Mouse (Mus musculus) limb, embryonic 14.5 days (tissue): Measurements from ENCODE around the gene Fbxw18. TPM values are rescaled to one million over a fixed set of nuclear protein-coding genes. Genes with fewer than 3 reads are reported as not detected.
"Not testable (repeated sequence)": the region's sequence is repeated elsewhere in the genome, so short reads cannot be mapped to it uniquely, and the experiment has no call there.

ENCODE experiments used
- ATAC-seq: fragments of 200-750 bp; cut with Nextera tagmentation; 2 replicates; pipeline ENCODE4 v1.8.0; 2017; ENCODE audit warnings: low read depth, moderate number of reproducible peaks, moderate TSS enrichment; ENCODE audit not compliant: low FRiP score
- DNase-seq: peaks from one replicate; pipeline ENCODE4 v3.0.0-alpha.2; 2015; ENCODE audit warnings: low spot score
- H3K27ac ChIP-seq: fragments of 300-500 bp; sonication (generic); replicated peaks from 2 replicates; pipeline ENCODE4 v1.5.1; 2014; ENCODE audit warnings: low read depth, mild to moderate bottlenecking, low read length, moderate library complexity, mixed read lengths
- H3K27me3 ChIP-seq: fragments of 300-500 bp; sonication (generic); 2 replicates; pipeline ENCODE4 v1.6.1; 2014; ENCODE audit warnings: low read length, mixed read lengths; ENCODE audit not compliant: control insufficient read depth, insufficient read depth
- H3K36me3 ChIP-seq: fragments of 300-500 bp; sonication (generic); 2 replicates; pipeline ENCODE4 v1.6.1; 2014; ENCODE audit warnings: mild to moderate bottlenecking, low read length, moderate library complexity, mixed read lengths; ENCODE audit not compliant: control insufficient read depth, insufficient read depth
- H3K4me1 ChIP-seq: fragments of 300-500 bp; sonication (generic); 2 replicates; pipeline ENCODE4 v1.6.1; 2014; ENCODE audit warnings: antibody characterized with exemption, low read length, mixed read lengths; ENCODE audit not compliant: control insufficient read depth, insufficient read depth
- H3K4me2 ChIP-seq: fragments of 300-500 bp; sonication (generic); replicated peaks from 2 replicates; pipeline ENCODE4 v1.6.1; 2014; ENCODE audit warnings: low read depth, mild to moderate bottlenecking, low read length, moderate library complexity; ENCODE audit not compliant: severe bottlenecking
- H3K4me3 ChIP-seq: fragments of 300-500 bp; sonication (generic); replicated peaks from 2 replicates; pipeline ENCODE4 v1.5.1; 2014; ENCODE audit warnings: low read length
- H3K9ac ChIP-seq: fragments of 300-500 bp; sonication (generic); 2 replicates; pipeline ENCODE4 v1.6.1; 2014; ENCODE audit warnings: mild to moderate bottlenecking, low read depth, low read length, moderate library complexity; ENCODE audit not compliant: severe bottlenecking
- H3K9me3 ChIP-seq: fragments of 300-500 bp; sonication (generic); 2 replicates; pipeline ENCODE4 v1.6.1; 2016; ENCODE audit warnings: low read length; ENCODE audit not compliant: control insufficient read depth
- POLR2A ChIP-seq: fragments of 200-500 bp; IDR thresholded peaks from 2 replicates; pipeline ENCODE4 v1.8.0; 2012; ENCODE audit warnings: inconsistent platforms, mild to moderate bottlenecking, moderate library complexity, borderline replicate concordance; ENCODE audit not compliant: insufficient read depth, insufficient read length; ENCODE audit errors: extremely low read depth
- WGBS: fragments of 180-500 bp; shearing (Covaris S2); extraction: QIAGEN DNeasy Blood & Tissue Kit; methylation state at CpG from one replicate; pipeline ENCODE4 v1.1.7; 2014; 5-methylcytosine and 5-hydroxymethylcytosine counted together
- polyA plus RNA-seq, 2 experiments: library from polyadenylated mRNA; depleted of rRNA in 1 of 2; stranded (reverse) in 1 of 2; unstranded in 1 of 2; fragments of >200 nt; fragmentation: Nextera tagmentation in 1 of 2; extraction: Ambion mirVana in 1 of 2; gene quantifications; 2 replicates each; pipeline versions ENCODE4 v1.2.1 to v1.2.3; 2012 to 2014

Gene Fbxw18
- polyA plus RNA-seq (2012; rRNA removed) (0.04 TPM in 1 of 2 replicates, not detected in the other), polyA plus RNA-seq (2014; fragmentation: Nextera tagmentation; extraction: Ambion mirVana) (0.12 TPM in 1 of 2 replicates, not detected in the other)

DNA sequence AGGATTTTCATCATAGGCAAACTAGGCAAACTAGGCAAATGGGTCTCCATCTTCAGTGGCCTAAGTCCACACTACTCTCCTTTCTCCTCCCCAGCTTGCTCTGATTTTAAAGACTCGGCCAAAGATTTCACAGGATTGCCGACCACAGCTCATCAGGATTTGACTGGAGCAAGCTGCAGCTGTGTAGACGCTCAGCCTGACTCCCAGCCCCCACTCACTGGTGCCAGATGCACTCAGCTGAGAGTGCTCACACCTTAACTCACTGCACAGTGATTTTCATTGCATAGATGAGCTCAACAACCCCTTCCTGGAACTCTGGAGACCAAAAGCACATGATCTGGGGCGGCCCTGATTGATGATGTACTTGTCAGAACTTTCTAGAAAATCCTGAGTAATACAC lies at the start of gene Fbxw18:
TSS of gene Fbxw18 (minus strand) at position 101 of the 400 bp plus-strand sequence.
- H3K27ac ChIP-seq, ATAC-seq, H3K4me2 ChIP-seq, H3K4me3 ChIP-seq, H3K36me3 ChIP-seq, H3K27me3 ChIP-seq, H3K9me3 ChIP-seq, H3K9ac ChIP-seq, DNase-seq, H3K4me1 ChIP-seq: not testable (repeated sequence)
- WGBS: 71% methylated on average over 4 of the region's 4 CpGs

DNA sequence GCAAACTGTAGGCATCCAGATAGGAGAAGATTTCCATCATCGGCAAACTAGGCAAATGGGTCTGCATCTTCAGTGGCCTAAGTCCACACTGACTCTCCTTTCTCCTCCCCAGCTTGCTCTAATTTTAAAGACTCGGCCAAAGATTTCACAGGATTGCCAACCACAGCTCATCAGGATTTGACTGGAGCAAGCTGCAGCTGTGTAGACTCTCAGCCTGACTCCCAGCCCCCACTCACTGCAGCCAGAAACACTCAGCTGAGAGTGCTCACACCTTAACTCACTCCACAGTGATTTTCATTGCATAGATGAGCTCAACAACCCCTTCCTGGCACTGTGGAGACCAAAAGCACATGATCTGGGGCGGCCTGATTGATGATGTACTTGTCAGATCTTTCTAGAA lies 43.5 kb upstream of the Fbxw18 start, which contains the start of gene Fbxw26:
TSS of gene Fbxw26 (minus strand) at position 101 of the 400 bp plus-strand sequence.
- not testable (repeated sequence) for H3K4me3 ChIP-seq, DNase-seq, H3K4me1 ChIP-seq, ATAC-seq, H3K9me3 ChIP-seq, H3K4me2 ChIP-seq, H3K27ac ChIP-seq, H3K27me3 ChIP-seq, H3K9ac ChIP-seq, H3K36me3 ChIP-seq
- WGBS: 83% methylated on average over 3 of the region's 3 CpGs

DNA sequence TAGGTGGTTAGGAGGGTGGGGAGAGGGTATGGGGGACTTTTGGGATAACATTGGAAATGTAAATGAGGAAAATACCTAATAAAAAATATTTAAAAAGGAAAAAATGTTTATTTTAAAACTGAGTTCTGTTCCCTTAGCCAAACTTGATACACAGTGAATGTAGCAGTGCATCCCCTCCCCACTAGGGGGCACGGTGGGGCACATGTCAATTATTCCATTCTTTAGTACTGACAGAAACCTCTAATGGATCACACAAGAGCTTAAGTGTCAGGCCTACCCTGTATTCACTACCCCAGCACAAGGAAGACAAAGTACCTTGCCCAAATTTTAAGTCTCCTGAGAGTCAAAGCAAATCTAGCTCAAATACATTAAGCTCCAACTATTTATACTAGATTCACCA lies 17.2 kb downstream of the Fbxw18 start:
- no peaks in the 10 kb centered on the region for H3K9me3 ChIP-seq
- ATAC-seq (no peak), DNase-seq (no peak)
- 9% methylated on average over 1 of the region's 1 CpGs for WGBS
- H3K4me2 ChIP-seq: no peak overlapping the region
- H3K4me1 ChIP-seq: no peaks in the 10 kb centered on the region
- no peak for TF ChIP-seq POLR2A
- H3K9ac ChIP-seq: no peak overlapping the region
- H3K27ac ChIP-seq: no peak overlapping the region
- no peak overlapping the region for H3K4me3 ChIP-seq
- no peaks in the 10 kb centered on the region for H3K27me3 ChIP-seq
- H3K36me3 ChIP-seq: no peaks in the 10 kb centered on the region

DNA sequence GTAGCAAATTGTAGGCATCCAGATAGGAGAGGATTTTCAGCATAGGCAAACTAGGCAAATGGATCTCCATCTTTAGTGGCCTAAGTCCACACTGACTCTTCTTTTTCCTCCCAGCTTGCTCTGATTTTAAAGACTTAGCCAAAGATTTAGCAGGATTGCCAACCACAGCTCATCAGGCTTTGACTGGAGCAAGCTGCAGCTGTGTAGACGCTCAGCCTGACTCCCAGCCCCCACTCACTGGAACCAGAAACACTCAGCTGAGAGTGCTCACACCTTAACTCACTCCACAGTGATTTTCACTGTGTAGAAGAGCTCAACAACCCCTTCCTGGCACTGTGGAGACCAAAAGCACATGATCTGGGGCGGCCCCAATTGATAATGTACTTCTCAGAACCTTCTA lies 37.9 kb downstream of the Fbxw18 start, which contains the start of gene Fbxw25:
TSS of gene Fbxw25 (minus strand) at position 101 of the 400 bp plus-strand sequence.
- WGBS: 70% methylated on average over 2 of the region's 2 CpGs
- H3K9me3 ChIP-seq, H3K4me3 ChIP-seq, H3K4me2 ChIP-seq, H3K36me3 ChIP-seq, H3K27ac ChIP-seq, DNase-seq, H3K27me3 ChIP-seq, ATAC-seq, H3K4me1 ChIP-seq, H3K9ac ChIP-seq: not testable (repeated sequence)

Other genes with a start within 250 kb of the Fbxw18 start
- gene Fbxw19, start 206.8 kb downstream of the Fbxw18 start, polyA plus RNA-seq (2012; rRNA removed): not detected in 2 replicates
- gene Fbxw19, start 206.8 kb downstream of the Fbxw18 start, polyA plus RNA-seq (2014; fragmentation: Nextera tagmentation; extraction: Ambion mirVana): not detected in 2 replicates
- gene Fbxw15, start 134.4 kb downstream of the Fbxw18 start, polyA plus RNA-seq (2012; rRNA removed): not detected in 2 replicates
- not detected in 2 replicates for gene Fbxw15, start 134.4 kb downstream of the Fbxw18 start, polyA plus RNA-seq (2014; fragmentation: Nextera tagmentation; extraction: Ambion mirVana)
- not detected in 2 replicates for gene Fbxw24, start 76.6 kb downstream of the Fbxw18 start, polyA plus RNA-seq (2012; rRNA removed)
- not detected in 2 replicates for gene Fbxw24, start 76.6 kb downstream of the Fbxw18 start, polyA plus RNA-seq (2014; fragmentation: Nextera tagmentation; extraction: Ambion mirVana)
- not detected in 2 replicates for gene Fbxw25, start 38.0 kb downstream of the Fbxw18 start, polyA plus RNA-seq (2012; rRNA removed)
- gene Fbxw25, start 38.0 kb downstream of the Fbxw18 start, polyA plus RNA-seq (2014; fragmentation: Nextera tagmentation; extraction: Ambion mirVana): not detected in 2 replicates
- not detected in 2 replicates for gene Fbxw26, start 43.4 kb upstream of the Fbxw18 start, polyA plus RNA-seq (2012; rRNA removed)
- gene Fbxw26, start 43.4 kb upstream of the Fbxw18 start, polyA plus RNA-seq (2014; fragmentation: Nextera tagmentation; extraction: Ambion mirVana): not detected in 2 replicates
- gene Fbxw27, start 88.0 kb upstream of the Fbxw18 start, polyA plus RNA-seq (2012; rRNA removed): not detected in 2 replicates
- not detected in 2 replicates for gene Fbxw27, start 88.0 kb upstream of the Fbxw18 start, polyA plus RNA-seq (2014; fragmentation: Nextera tagmentation; extraction: Ambion mirVana)
- gene Spink8, start 109.6 kb upstream of the Fbxw18 start, polyA plus RNA-seq (2012; rRNA removed): 0.09 and 0.28 TPM in 2 replicates
- 1.1 and 1.3 TPM in 2 replicates for gene Spink8, start 109.6 kb upstream of the Fbxw18 start, polyA plus RNA-seq (2014; fragmentation: Nextera tagmentation; extraction: Ambion mirVana)
- 50.5 and 52.3 TPM in 2 replicates for gene Nme6, start 130.0 kb upstream of the Fbxw18 start, polyA plus RNA-seq (2012; rRNA removed)
- gene Nme6, start 130.0 kb upstream of the Fbxw18 start, polyA plus RNA-seq (2014; fragmentation: Nextera tagmentation; extraction: Ambion mirVana): 57.8 and 64.6 TPM in 2 replicates
- 1.2 and 5.9 TPM in 2 replicates for gene Camp, start 146.9 kb upstream of the Fbxw18 start, polyA plus RNA-seq (2012; rRNA removed)
- gene Camp, start 146.9 kb upstream of the Fbxw18 start, polyA plus RNA-seq (2014; fragmentation: Nextera tagmentation; extraction: Ambion mirVana): 1.4 and 4.8 TPM in 2 replicates
- 24.8 and 26.1 TPM in 2 replicates for gene Cdc25a, start 172.9 kb upstream of the Fbxw18 start, polyA plus RNA-seq (2012; rRNA removed)
- 26.8 and 29.4 TPM in 2 replicates for gene Cdc25a, start 172.9 kb upstream of the Fbxw18 start, polyA plus RNA-seq (2014; fragmentation: Nextera tagmentation; extraction: Ambion mirVana)
- gene Map4, start 228.8 kb upstream of the Fbxw18 start, polyA plus RNA-seq (2012; rRNA removed): 161 and 220 TPM in 2 replicates
- gene Map4, start 228.8 kb upstream of the Fbxw18 start, polyA plus RNA-seq (2014; fragmentation: Nextera tagmentation; extraction: Ambion mirVana): 76.1 and 76.6 TPM in 2 replicates